Mouse (Mus musculus): Measurements from ENCODE around the gene Rtn4.

DNA sequence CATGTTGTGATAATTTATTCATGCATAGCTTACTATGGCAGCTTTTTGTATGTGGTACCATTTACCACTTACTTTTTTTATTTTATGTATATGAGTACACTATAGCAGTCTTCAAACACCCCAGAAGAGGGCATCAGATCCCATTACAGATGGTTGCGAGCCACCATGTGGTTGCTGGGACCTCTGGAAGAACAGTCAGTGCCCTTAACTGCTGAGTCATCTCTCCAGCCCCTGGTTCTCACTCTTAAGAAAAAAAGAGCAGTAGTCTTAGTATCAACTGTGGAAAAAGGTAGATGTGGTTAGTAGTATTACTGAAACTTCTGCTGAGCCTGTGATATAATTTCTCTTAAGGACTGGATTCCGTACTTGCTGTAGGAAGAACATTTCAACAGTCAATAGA lies 31.5 kb downstream of the Rtn4 start:
- no peak for TF ChIP-seq CTCF (IDR thresholded peaks at IDR 0.05)
- TF ChIP-seq POLR2A (IDR thresholded peaks at IDR 0.05; ENCODE audit: insufficient read depth, low read depth, low read length): no peak
- TF ChIP-seq EP300 (IDR thresholded peaks at IDR 0.05; ENCODE audit: insufficient read depth, low read depth, low read length): no peak

All from heart, adult 2 months (tissue).